Mouse (Mus musculus) spleen, postnatal 14 days (tissue): ENCODE measurements around the gene Trmt2a.
A peak's percentile ranks its signal among the peaks of the same experiment; 100 is the strongest.
"Not testable (repeated sequence)": the region's sequence is repeated elsewhere in the genome, so short reads cannot be mapped to it uniquely, and the experiment has no call there.

Source experiments
- DNase-seq, 2 experiments: peaks; one replicate each; pipeline ENCODE4 v3.0.0; 2021 to 2022; ENCODE audit warnings: low spot score in 2 of 2

Trmt2a gene

GRCm38 (mm10) chr16:18289067-18289588, 40.6 kb downstream of the Trmt2a start, which contains the start of gene Dgcr8:
TSS of gene Dgcr8 (minus strand) at chr16:18289246.
- peak; percentile 96 to 97 for DNase-seq

- DNase-seq = not testable (repeated sequence)
Observed at GRCm38 (mm10) chr16:18289614-18290013, 41.1 kb downstream of the Trmt2a start.
